ENCODE assay signal across 8 mouse cellular contexts in genomic region chr3:107759929-107760581, GRCm38 (mm10). TPM values are rescaled to one million over a fixed set of nuclear protein-coding genes. Genes with fewer than 3 reads are reported as not detected.
DNase-seq lines count a peak whose midpoint lies in the region; ATAC-seq and TF ChIP-seq lines count a peak whose summit lies in the region.

Csf1 (minus strand) TSS chr3:107760469.

- intact Hi-C loops in heart, postnatal 36 days (cut with DNase I) = loop anchor here (1.0 to 5.0 kb wide), 5 partner anchors 33 to 128 kb away; partner anchors contain the start of genes Gm10961 and Strip1

- no peak for TF ChIP-seq POLR2A in olfactory bulb, adult 2 months (IDR thresholded peaks at IDR 0.05; ENCODE audit: insufficient read depth, low read depth, low read length)
- TF ChIP-seq POLR2A in thymus, adult 2 months (IDR thresholded peaks at IDR 0.05; ENCODE audit: control insufficient read depth, extremely low read depth, insufficient read depth, low read length, poor library complexity) = no peak

- no peaks in the 10 kb centered on the region for H3K36me3 ChIP-seq in E14TG2a.4 (ENCODE audit: insufficient read depth, low read length)
- H3K36me3 ChIP-seq in forebrain, postnatal 0 days (ENCODE audit: insufficient read depth) = no peaks in the 10 kb centered on the region
- H3K36me3 ChIP-seq in lung, embryonic 14.5 days (ENCODE audit: insufficient read depth) = peaks cover 2% of the 10 kb centered on the region; the same call in 1 of the 2 replicates
- H3K36me3 ChIP-seq in thymus, adult 2 months (ENCODE audit: control insufficient read depth, insufficient read depth, low read length) = no peaks in the 10 kb centered on the region

- H3K27ac ChIP-seq in forebrain, postnatal 0 days (ENCODE audit: low read depth, low read length) = peak within 1 kb of the TSS; percentile 66
- H3K27ac ChIP-seq in layer of hippocampus, adult 2 months = peak within 1 kb of the TSS; percentile 99
- H3K27ac ChIP-seq in lung, embryonic 14.5 days (ENCODE audit: low read depth) = peak within 1 kb of the TSS; percentile 94
- peak within 1 kb of the TSS; percentile 49; the same call in 1 of the 2 replicates for H3K27ac ChIP-seq in olfactory bulb, adult 2 months (ENCODE audit: insufficient read depth, low read depth, low read length)
- peak within 1 kb of the TSS; percentile 20; the same call in 1 of the 2 replicates for H3K27ac ChIP-seq in thymus, adult 2 months (ENCODE audit: control insufficient read depth, insufficient read depth, low read length)

- TF ChIP-seq CTCF in E14TG2a.4 (conservative IDR thresholded peaks at IDR 0.05; ENCODE audit: low read length) = no peak
- peak; percentile 22 for TF ChIP-seq CTCF in forebrain, postnatal 0 days (IDR thresholded peaks at IDR 0.05; ENCODE audit: low read depth)
- peak; percentile 45 for TF ChIP-seq CTCF in layer of hippocampus, adult 2 months (conservative IDR thresholded peaks at IDR 0.05)
- TF ChIP-seq CTCF in lung, embryonic 14.5 days (IDR thresholded peaks at IDR 0.05; ENCODE audit: low read depth) = peak; percentile 18
- no peak; the same call in 1 of the 2 replicates for TF ChIP-seq CTCF in olfactory bulb, adult 2 months (IDR thresholded peaks at IDR 0.05; ENCODE audit: insufficient read depth, low read depth, low read length)
- TF ChIP-seq CTCF in thymus, adult 2 months (IDR thresholded peaks at IDR 0.05; ENCODE audit: borderline replicate concordance, control insufficient read depth, extremely low read depth, insufficient read depth, low read length, poor library complexity) = no peak

- H3K9ac ChIP-seq in forebrain, postnatal 0 days = peak within 1 kb of the TSS; percentile 78
- H3K9ac ChIP-seq in lung, embryonic 14.5 days = peak within 1 kb of the TSS; percentile 84

- under 1% methylated on average over 52 of the region's 56 CpGs for WGBS in forebrain, postnatal 0 days
- WGBS in lung, embryonic 14.5 days = under 1% methylated on average over 56 of the region's 56 CpGs
- under 1% methylated on average over 56 of the region's 56 CpGs for WGBS in olfactory bulb, adult 2 months
- WGBS in thymus, adult 2 months = under 1% methylated on average over 56 of the region's 56 CpGs

- H3K4me3 ChIP-seq in E14TG2a.4 (replicated peaks; ENCODE audit: low read length) = peak within 1 kb of the TSS; percentile 78
- peak within 1 kb of the TSS; percentile 53 for H3K4me3 ChIP-seq in forebrain, postnatal 0 days (ENCODE audit: low read depth, low read length)
- peak within 1 kb of the TSS; percentile 89 for H3K4me3 ChIP-seq in layer of hippocampus, adult 2 months
- H3K4me3 ChIP-seq in lung, embryonic 14.5 days (ENCODE audit: low read depth, low read length) = peak within 1 kb of the TSS; percentile 72
- peak within 1 kb of the TSS; percentile 61 for H3K4me3 ChIP-seq in olfactory bulb, adult 2 months (ENCODE audit: insufficient read depth, low read depth, low read length)
- peak within 1 kb of the TSS; percentile 90 for H3K4me3 ChIP-seq in thymus, adult 2 months (ENCODE audit: control insufficient read depth, insufficient read depth, low read length)

- H3K27me3 ChIP-seq in E14TG2a.4 (ENCODE audit: insufficient read depth, low read length) = peaks cover 88% of the 10 kb centered on the region
- no peaks in the 10 kb centered on the region for H3K27me3 ChIP-seq in forebrain, postnatal 0 days (ENCODE audit: insufficient read depth, low read length)
- H3K27me3 ChIP-seq in lung, embryonic 14.5 days (ENCODE audit: insufficient read depth, low read length) = no peaks in the 10 kb centered on the region
- H3K27me3 ChIP-seq in thymus, adult 2 months (ENCODE audit: control insufficient read depth, insufficient read depth, low read length) = peaks cover 8% of the 10 kb centered on the region

- H3K9me3 ChIP-seq in E14TG2a.4 (ENCODE audit: low read length) = no peaks in the 10 kb centered on the region
- no peaks in the 10 kb centered on the region for H3K9me3 ChIP-seq in forebrain, postnatal 0 days (ENCODE audit: low read length)
- H3K9me3 ChIP-seq in lung, embryonic 14.5 days (ENCODE audit: low read depth, low read length) = no peaks in the 10 kb centered on the region

- peaks cover 8% of the 10 kb centered on the region; the same call in 1 of the 2 replicates for H3K4me1 ChIP-seq in E14TG2a.4 (replicated peaks; ENCODE audit: low read depth, low read length)
- peaks cover 11% of the 10 kb centered on the region; the same call in 1 of the 2 replicates for H3K4me1 ChIP-seq in forebrain, postnatal 0 days (ENCODE audit: insufficient read depth)
- H3K4me1 ChIP-seq in lung, embryonic 14.5 days (ENCODE audit: insufficient read depth) = peaks cover 15% of the 10 kb centered on the region
- H3K4me1 ChIP-seq in olfactory bulb, adult 2 months (ENCODE audit: control insufficient read depth, insufficient read depth, low read length) = peaks cover 19% of the 10 kb centered on the region
- peaks cover 7% of the 10 kb centered on the region; the same call in 1 of the 2 replicates for H3K4me1 ChIP-seq in thymus, adult 2 months (replicated peaks; ENCODE audit: control insufficient read depth, insufficient read depth, low read length)

- peak; percentile 81 for ATAC-seq in forebrain, postnatal 0 days
- ATAC-seq in lung, embryonic 14.5 days (ENCODE audit: insufficient read depth) = peak; percentile 92

- DNase-seq in cerebellum, adult 11 months = peak; percentile 74
- DNase-seq in forebrain, postnatal 0 days = peak; percentile 70
- peak; percentile 91 to 94 for DNase-seq in heart, postnatal 36 days
- DNase-seq in layer of hippocampus, adult 2 months (ENCODE audit: low spot score in 2 of 2) = peak; percentile 50 to 52
- DNase-seq in lung, embryonic 14.5 days = peak; percentile 94
- DNase-seq in thymus, adult 2 months = peak; percentile 30

- H3K4me2 ChIP-seq in forebrain, postnatal 0 days (ENCODE audit: low read depth) = peak within 1 kb of the TSS; percentile 93
- H3K4me2 ChIP-seq in lung, embryonic 14.5 days = peak within 1 kb of the TSS; percentile 68

RNA-seq across cellular contexts. Expression of gene Csf1, which starts in this region (rescaled TPM):
- 6.3 and 11.7 TPM in 2 replicates for total RNA-seq in forebrain, postnatal 0 days (2014; rRNA removed)
- polyA plus RNA-seq in forebrain, postnatal 0 days (2015; fragmentation: Nextera tagmentation; extraction: Ambion mirVana) = 7.2 and 8.6 TPM in 2 replicates
- total RNA-seq in heart, postnatal 36 days (2021) = 10 to 100 TPM; 34.4 to 49.5 TPM
- total RNA-seq in layer of hippocampus, adult 2 months (2021) = 10 to 100 TPM; 20.4 to 20.5 TPM
- polyA plus RNA-seq in lung, embryonic 14.5 days (2014; fragmentation: Nextera tagmentation; extraction: Ambion mirVana) = 9.3 and 12.9 TPM in 2 replicates
- not detected in 2 replicates for polyA plus RNA-seq in olfactory bulb, adult 2 months (2012; ENCODE audit: insufficient read depth, insufficient read length, low replicate concordance, missing spikeins)
- polyA plus RNA-seq in thymus, adult 2 months (2012; rRNA removed) = 10.7 and 12.5 TPM in 2 replicates

Comparison
In these comparisons a context has a peak if more than half of its experiments do, and no peak if none do; other contexts are left out.
1. Peak in every context shown above with its lines: DNase-seq, ATAC-seq, H3K4me3 ChIP-seq and H3K27ac ChIP-seq.
2. CTCF ChIP-seq: peak in forebrain, postnatal 0 days (single experiment), layer of hippocampus, adult 2 months (single experiment) and lung, embryonic 14.5 days (single experiment); none in E14TG2a.4 (single experiment), olfactory bulb, adult 2 months (single experiment) and thymus, adult 2 months (single experiment).
3. DNase-seq: peak in every context shown above with its lines; median percentile 94 in lung, embryonic 14.5 days; 92 in heart, postnatal 36 days; 74 in cerebellum, adult 11 months; 70 in forebrain, postnatal 0 days; 51 in layer of hippocampus, adult 2 months; 30 in thymus, adult 2 months.
4. H3K27ac ChIP-seq: peak in every context shown above with its lines; median percentile 99 in layer of hippocampus, adult 2 months; 94 in lung, embryonic 14.5 days; 66 in forebrain, postnatal 0 days; 49 in olfactory bulb, adult 2 months; 20 in thymus, adult 2 months.